Mouse (Mus musculus) layer of hippocampus, postnatal 10 days (tissue): ENCODE measurements around the gene Klf15. TPM values are rescaled to one million over a fixed set of nuclear protein-coding genes. Genes with fewer than 3 reads are reported as not detected.

Experiments used
- DNase-seq, 2 experiments: peaks; one replicate each; pipeline ENCODE4 v3.0.0; 2021; ENCODE audit warnings: low spot score in 2 of 2
- total RNA-seq, 2 experiments: library from RNA; stranded (reverse); gene quantifications; 2 replicates each; pipeline ENCODE4 v1.2.3; 2021

Klf15 gene
- total RNA-seq, 2 experiments from 2014 or later = 18.5 to 23.7 TPM

GRCm38 (mm10) chr6:90491956-90492744 lies 29.8 kb downstream of the Klf15 start:
- no peak for DNase-seq

GRCm38 (mm10) chr6:90494155-90494554 lies 31.8 kb downstream of the Klf15 start:
- no peak for DNase-seq

GRCm38 (mm10) chr6:90494566-90494965 lies 32.2 kb downstream of the Klf15 start:
- DNase-seq = no peak

GRCm38 (mm10) chr6:90495282-90495912 lies 33.0 kb downstream of the Klf15 start:
- DNase-seq = peak in 1 of 2 experiments; percentile 47

- no peak for DNase-seq
Measured at GRCm38 (mm10) chr6:90496217-90496616, 33.8 kb downstream of the Klf15 start.

GRCm38 (mm10) chr6:90499509-90499908 lies 37.1 kb downstream of the Klf15 start:
- no peak for DNase-seq

GRCm38 (mm10) chr6:90501222-90501940 lies 39.0 kb downstream of the Klf15 start:
- no peak for DNase-seq

- DNase-seq = no peak
Measured at GRCm38 (mm10) chr6:90505906-90506305, 43.5 kb downstream of the Klf15 start.

- DNase-seq = peak; percentile 90 to 91
Measured at GRCm38 (mm10) chr6:90506673-90507311, 44.4 kb downstream of the Klf15 start.

GRCm38 (mm10) chr6:90507443-90507842 lies 45.1 kb downstream of the Klf15 start:
- DNase-seq = no peak

GRCm38 (mm10) chr6:90508197-90508624 lies 45.8 kb downstream of the Klf15 start:
- DNase-seq = peak; percentile 59 to 63

- DNase-seq = peak; percentile 40 to 57
Measured at GRCm38 (mm10) chr6:90509085-90509484, 46.7 kb downstream of the Klf15 start.

GRCm38 (mm10) chr6:90512416-90512815 lies 50.0 kb downstream of the Klf15 start:
- no peak for DNase-seq

- no peak for DNase-seq
Measured at GRCm38 (mm10) chr6:90513074-90513856, 50.9 kb downstream of the Klf15 start.

GRCm38 (mm10) chr6:90514369-90514768 lies 52.0 kb downstream of the Klf15 start:
- DNase-seq = no peak

- DNase-seq = peak; percentile 91 to 93
Measured at GRCm38 (mm10) chr6:90514883-90515405, 52.6 kb downstream of the Klf15 start.

- DNase-seq = no peak
Measured at GRCm38 (mm10) chr6:90518892-90519291, 56.5 kb downstream of the Klf15 start.

GRCm38 (mm10) chr6:90519375-90519774 lies 57.0 kb downstream of the Klf15 start:
- no peak for DNase-seq
